Mouse (Mus musculus) regulatory T cell (primary cell): Measurements from ENCODE around the gene H2al1e.
"Not testable (repeated sequence)": the region's sequence is repeated elsewhere in the genome, so short reads cannot be mapped to it uniquely, and the experiment has no call there.

Experiments used
- in situ Hi-C: fragments of 300-600 bp; cut with MboI, MseI; formaldehyde crosslinking; loops from one replicate; pipeline ENCODE4 v1.15.1; 2025; ENCODE audit warnings: high pct_unique_total_duplicates

The H2al1e gene

GRCm38 (mm10) chrX:11311634-11312033, at the start of gene H2al1e:
Gene H2al1e (plus strand): TSS chrX:11311934.
- in situ Hi-C loops = loop anchor here (25.0 kb wide), 1 partner anchor 1151 kb away; no protein-coding TSS in a partner anchor

GRCm38 (mm10) chrX:11264918-11265317, 46.8 kb upstream of the H2al1e start:
- in situ Hi-C loops = loop anchor here (5.0 kb wide), 1 partner anchor 57 kb away; the partner anchor contains the start of genes H2al1h and H2al1i

GRCm38 (mm10) chrX:11267791-11268190, 43.9 kb upstream of the H2al1e start:
- in situ Hi-C loops = loop anchor here (5.0 kb wide), 1 partner anchor 55 kb away; the partner anchor contains the start of genes H2al1h and H2al1i

- in situ Hi-C loops = loop anchor here (5.0 kb wide), 1 partner anchor 53 kb away; the partner anchor contains the start of genes H2al1h and H2al1i
These were observed 42.7 kb upstream of the H2al1e start for GRCm38 (mm10) chrX:11269074-11269473.

- in situ Hi-C loops = no loop called here
These were observed 38.5 kb upstream of the H2al1e start for GRCm38 (mm10) chrX:11273190-11273589.

GRCm38 (mm10) chrX:11277083-11277482, 34.7 kb upstream of the H2al1e start:
- in situ Hi-C loops = no loop called here

- in situ Hi-C loops = no loop called here
These were observed 31.0 kb upstream of the H2al1e start for GRCm38 (mm10) chrX:11280741-11281140.

- in situ Hi-C loops = no loop called here
These were observed 23.3 kb upstream of the H2al1e start for GRCm38 (mm10) chrX:11288306-11288882.

GRCm38 (mm10) chrX:11289244-11289643, 22.5 kb upstream of the H2al1e start:
- in situ Hi-C loops = no loop called here

GRCm38 (mm10) chrX:11298957-11299356, 12.8 kb upstream of the H2al1e start, which contains the start of gene H2al1a:
Gene H2al1a (plus strand): TSS chrX:11299257.
- in situ Hi-C loops = not testable (repeated sequence)

GRCm38 (mm10) chrX:11302132-11302531, 9.6 kb upstream of the H2al1e start, which contains the start of gene H2al1b:
Gene H2al1b (plus strand): TSS chrX:11302432.
- in situ Hi-C loops = loop anchor here (25.0 kb wide), 1 partner anchor 1160 kb away; no protein-coding TSS in a partner anchor

- in situ Hi-C loops = loop anchor here (25.0 kb wide), 1 partner anchor 1157 kb away; no protein-coding TSS in a partner anchor
These were observed 6.4 kb upstream of the H2al1e start, which contains the start of gene H2al1c for GRCm38 (mm10) chrX:11305355-11305754. Gene H2al1c (plus strand): TSS chrX:11305655.

GRCm38 (mm10) chrX:11308524-11308923, 3.2 kb upstream of the H2al1e start, which contains the start of gene H2al1d:
Gene H2al1d (plus strand): TSS chrX:11308824.
- in situ Hi-C loops = loop anchor here (25.0 kb wide), 1 partner anchor 1154 kb away; no protein-coding TSS in a partner anchor

- in situ Hi-C loops = loop anchor here (25.0 kb wide), 1 partner anchor 1147 kb away; no protein-coding TSS in a partner anchor
These were observed 3.1 kb downstream of the H2al1e start, which contains the start of gene H2al1f for GRCm38 (mm10) chrX:11314858-11315257. Gene H2al1f (plus strand): TSS chrX:11315158.

GRCm38 (mm10) chrX:11317956-11318355, 6.2 kb downstream of the H2al1e start, which contains the start of gene H2al1g:
Gene H2al1g (plus strand): TSS chrX:11318256.
- in situ Hi-C loops = loop anchor here (25.0 kb wide), 1 partner anchor 1144 kb away; no protein-coding TSS in a partner anchor

GRCm38 (mm10) chrX:11321192-11321591, 9.5 kb downstream of the H2al1e start, which contains the start of gene H2al1h:
Gene H2al1h (plus strand): TSS chrX:11321492.
- in situ Hi-C loops = loop anchor here (5.0 to 25.0 kb wide), 2 partner anchors 54 to 1141 kb away; no protein-coding TSS in a partner anchor

GRCm38 (mm10) chrX:11324359-11324758, 12.6 kb downstream of the H2al1e start, which contains the start of gene H2al1i:
Gene H2al1i (plus strand): TSS chrX:11324659.
- in situ Hi-C loops = loop anchor here (5.0 to 25.0 kb wide), 2 partner anchors 57 to 1138 kb away; no protein-coding TSS in a partner anchor

- in situ Hi-C loops = not testable (repeated sequence)
These were observed 15.8 kb downstream of the H2al1e start, which contains the start of gene H2al1j for GRCm38 (mm10) chrX:11327522-11327921. Gene H2al1j (plus strand): TSS chrX:11327822.

- in situ Hi-C loops = no loop called here
These were observed 34.0 kb downstream of the H2al1e start for GRCm38 (mm10) chrX:11345762-11346161.

GRCm38 (mm10) chrX:11346756-11347155, 35.0 kb downstream of the H2al1e start:
- in situ Hi-C loops = no loop called here

- in situ Hi-C loops = no loop called here
These were observed 49.1 kb downstream of the H2al1e start for GRCm38 (mm10) chrX:11360823-11361222.

- in situ Hi-C loops = no loop called here
These were observed 49.5 kb downstream of the H2al1e start for GRCm38 (mm10) chrX:11361261-11361660.
